Mouse (Mus musculus) ES-Bruce4 (cell line): ENCODE results near the gene Cd300c.

Experiments used
- CTCF ChIP-seq: IDR thresholded peaks from one replicate; pipeline ENCODE4 v1.8.1; 2011; ENCODE audit warnings: low read depth, low read length
- POLR2A ChIP-seq: IDR thresholded peaks from one replicate; pipeline ENCODE4 v1.8.1; 2011; ENCODE audit warnings: low read length; ENCODE audit not compliant: insufficient read depth

DNA sequence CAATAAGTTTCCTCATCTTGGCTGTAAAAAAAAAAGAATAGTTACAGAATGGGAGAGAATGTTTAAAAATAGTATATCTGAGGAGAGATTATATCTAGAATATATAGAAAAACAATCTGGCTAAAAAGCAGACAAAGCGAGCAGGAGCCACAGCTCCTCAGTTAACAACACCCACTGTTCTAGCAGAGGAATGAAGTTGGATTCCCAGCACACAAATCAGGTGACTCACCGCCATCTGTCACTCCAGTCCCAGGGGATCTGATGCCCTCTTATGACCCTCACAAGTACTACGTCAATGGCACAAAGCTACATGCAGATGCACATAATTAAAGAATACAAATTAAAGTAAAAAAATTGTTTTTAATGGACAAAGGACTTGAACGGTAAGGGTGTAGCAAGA, 46.5 kb downstream of the Cd300c start:
- TF ChIP-seq POLR2A (no peak), CTCF (no peak)
